Mouse (Mus musculus): ENCODE results near the gene Oip5.
"Not testable (repeated sequence)": the region's sequence is repeated elsewhere in the genome, so short reads cannot be mapped to it uniquely, and the experiment has no call there.

The Oip5 gene

GRCm38 (mm10) chr2:119618199-119618982 is at the start of gene Oip5, which contains the start of gene Nusap1:
Gene Oip5 (minus strand): TSS chr2:119618469.
Gene Nusap1 (plus strand): TSS chr2:119618298.
- in situ Hi-C loops (cut with MboI; ENCODE audit: low sequenced_read_pairs), result no loop called here

DNA sequence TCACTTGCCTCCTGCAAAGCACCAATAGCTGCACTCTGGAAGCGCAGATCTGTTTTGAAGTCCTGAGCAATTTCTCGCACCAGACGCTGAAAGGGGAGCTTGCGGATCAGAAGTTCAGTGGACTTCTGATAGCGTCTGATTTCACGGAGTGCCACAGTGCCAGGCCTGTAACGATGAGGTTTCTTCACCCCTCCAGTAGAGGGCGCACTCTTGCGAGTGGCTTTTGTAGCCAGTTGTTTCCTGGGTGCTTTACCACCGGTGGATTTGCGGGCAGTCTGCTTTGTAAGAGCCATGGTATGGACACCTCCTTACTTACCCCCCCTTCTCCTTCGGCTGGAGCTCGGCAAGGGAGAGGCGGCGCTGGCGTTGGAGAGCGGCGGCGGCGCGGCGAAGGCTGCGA is 47.5 kb upstream of the Oip5 start:
- in situ Hi-C loops (cut with MboI; ENCODE audit: low sequenced_read_pairs), result not testable (repeated sequence)

GRCm38 (mm10) chr2:119662220-119663182 is 44.2 kb upstream of the Oip5 start, which contains the start of gene Ndufaf1:
Gene Ndufaf1 (minus strand): TSS chr2:119662827.
- in situ Hi-C loops (cut with MboI; ENCODE audit: low sequenced_read_pairs), result no loop called here

GRCm38 (mm10) chr2:119644254-119644653 is 26.0 kb upstream of the Oip5 start:
- in situ Hi-C loops (cut with MboI; ENCODE audit: low sequenced_read_pairs), result no loop called here

- in situ Hi-C loops (cut with MboI; ENCODE audit: low sequenced_read_pairs), result no loop called here
Observed at GRCm38 (mm10) chr2:119641214-119641912, 23.1 kb upstream of the Oip5 start.

GRCm38 (mm10) chr2:119636781-119637180 is 18.5 kb upstream of the Oip5 start:
- in situ Hi-C loops (cut with MboI; ENCODE audit: low sequenced_read_pairs), result no loop called here

GRCm38 (mm10) chr2:119621302-119621701 is 3.0 kb upstream of the Oip5 start:
- in situ Hi-C loops (cut with MboI; ENCODE audit: low sequenced_read_pairs), result no loop called here

DNA sequence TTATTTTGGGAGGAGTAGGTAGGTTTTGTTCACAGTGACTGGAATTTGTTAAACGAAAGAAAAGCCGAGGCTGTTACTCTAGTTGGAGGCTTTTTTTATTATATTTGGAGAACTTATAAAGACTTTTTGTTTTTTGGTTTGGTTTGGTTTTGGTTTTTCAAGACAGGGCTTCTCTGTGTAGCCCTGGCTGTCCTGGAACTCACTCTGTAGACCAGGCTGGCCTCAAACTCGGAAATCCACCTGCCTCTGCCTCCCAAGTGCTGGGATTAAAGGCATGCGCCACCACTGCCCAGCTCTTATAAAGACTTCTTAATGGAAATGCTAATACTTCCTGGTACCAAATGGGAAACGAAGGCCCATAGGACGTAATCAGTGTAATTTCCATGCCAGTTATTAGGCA is 733 bp upstream of the Oip5 start:
- in situ Hi-C loops (cut with MboI; ENCODE audit: low sequenced_read_pairs), result not testable (repeated sequence)

DNA sequence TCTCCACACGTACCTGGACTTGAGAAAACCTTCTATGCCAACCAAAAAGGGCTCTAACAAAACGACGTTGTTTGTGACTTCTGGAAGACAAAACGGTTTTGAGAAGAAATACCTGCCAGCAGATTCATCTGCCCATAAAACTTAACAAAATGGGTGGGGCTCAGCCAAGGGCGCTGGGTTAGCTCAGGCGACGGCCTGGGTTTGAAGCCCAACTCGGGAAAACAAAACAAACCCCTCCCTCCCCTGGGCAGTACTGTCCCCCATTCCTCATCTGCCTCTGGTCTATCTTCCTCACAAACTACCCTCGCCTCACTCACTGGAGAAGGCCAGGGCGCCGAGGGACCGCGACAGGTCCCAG is 449 bp downstream of the Oip5 start:
- in situ Hi-C loops (cut with MboI; ENCODE audit: low sequenced_read_pairs), result no loop called here

DNA sequence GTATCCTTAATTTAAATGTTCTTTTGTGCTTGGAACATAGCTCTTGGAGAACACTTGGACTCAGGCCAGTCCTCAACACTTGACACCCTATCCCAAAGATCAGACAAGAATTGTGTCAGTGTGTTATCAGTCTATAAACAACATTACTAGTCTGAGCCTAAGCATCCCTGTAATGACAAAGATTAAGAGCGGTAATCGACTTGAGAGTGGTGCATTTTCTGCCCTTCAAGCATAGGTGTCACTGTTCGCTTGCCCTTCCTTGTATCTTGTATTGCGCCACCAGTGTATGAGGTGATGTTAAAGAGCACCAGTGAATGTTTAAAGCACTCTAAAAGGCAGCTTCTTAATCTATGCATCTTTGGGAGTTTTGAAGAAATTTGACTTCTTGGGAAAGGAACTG is 11.2 kb downstream of the Oip5 start:
- in situ Hi-C loops (cut with MboI; ENCODE audit: low sequenced_read_pairs), result no loop called here

GRCm38 (mm10) chr2:119605361-119605973 is 12.8 kb downstream of the Oip5 start:
- in situ Hi-C loops (cut with MboI; ENCODE audit: low sequenced_read_pairs), result no loop called here

- in situ Hi-C loops (cut with MboI; ENCODE audit: low sequenced_read_pairs), result no loop called here
Observed at GRCm38 (mm10) chr2:119603909-119604308, 14.4 kb downstream of the Oip5 start.

- in situ Hi-C loops (cut with MboI; ENCODE audit: low sequenced_read_pairs), result no loop called here
Observed at GRCm38 (mm10) chr2:119602488-119602887, 15.8 kb downstream of the Oip5 start.

DNA sequence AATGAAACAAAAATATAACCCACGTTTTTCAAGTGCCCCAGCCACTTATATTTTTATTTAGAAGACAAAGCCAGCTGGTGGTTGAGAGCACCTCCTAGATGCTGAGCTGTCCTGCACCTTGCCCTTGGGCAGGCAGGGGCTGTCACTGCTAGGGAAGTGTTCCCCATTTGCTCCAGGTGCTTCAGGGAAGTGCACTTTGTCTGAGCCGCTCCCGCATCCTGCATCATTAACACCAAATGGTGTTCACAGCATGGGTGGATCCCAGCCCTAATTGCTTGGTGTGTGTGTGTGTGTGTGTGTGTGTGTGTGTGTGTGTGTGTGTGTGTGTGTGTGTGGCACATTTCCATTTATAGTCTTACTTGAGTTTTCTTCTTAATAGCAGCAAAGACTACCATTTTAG is 16.7 kb downstream of the Oip5 start:
- in situ Hi-C loops (cut with MboI; ENCODE audit: low sequenced_read_pairs), result not testable (repeated sequence)

- in situ Hi-C loops (cut with MboI; ENCODE audit: low sequenced_read_pairs), result no loop called here
Observed at GRCm38 (mm10) chr2:119601027-119601426, 17.2 kb downstream of the Oip5 start.

- in situ Hi-C loops (cut with MboI; ENCODE audit: low sequenced_read_pairs), result no loop called here
Observed at GRCm38 (mm10) chr2:119596781-119597330, 21.4 kb downstream of the Oip5 start.

DNA sequence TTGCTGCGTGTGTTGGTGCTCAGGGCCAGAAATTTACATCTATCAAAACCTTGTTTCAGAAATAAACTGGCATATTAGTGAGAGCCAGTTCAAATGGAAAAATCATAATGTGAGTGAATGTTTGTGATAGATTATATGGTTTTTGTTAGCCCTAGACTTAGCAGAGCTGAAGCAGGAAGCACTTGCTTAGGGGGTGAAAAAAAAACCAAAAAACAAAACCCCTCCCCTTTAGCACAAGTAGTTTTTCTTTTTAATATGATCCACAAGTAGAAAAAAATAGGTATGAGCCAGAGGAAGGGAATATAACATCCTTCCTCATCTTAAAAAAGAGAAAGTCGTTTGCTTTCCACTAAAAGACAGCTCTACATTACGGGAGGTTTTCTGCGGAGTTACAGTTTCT is 23.0 kb downstream of the Oip5 start:
- in situ Hi-C loops (cut with MboI; ENCODE audit: low sequenced_read_pairs), result no loop called here

GRCm38 (mm10) chr2:119594113-119594981 is 23.9 kb downstream of the Oip5 start:
- in situ Hi-C loops (cut with MboI; ENCODE audit: low sequenced_read_pairs), result no loop called here

- in situ Hi-C loops (cut with MboI; ENCODE audit: low sequenced_read_pairs), result no loop called here
Observed at GRCm38 (mm10) chr2:119593765-119594112, 24.5 kb downstream of the Oip5 start.

DNA sequence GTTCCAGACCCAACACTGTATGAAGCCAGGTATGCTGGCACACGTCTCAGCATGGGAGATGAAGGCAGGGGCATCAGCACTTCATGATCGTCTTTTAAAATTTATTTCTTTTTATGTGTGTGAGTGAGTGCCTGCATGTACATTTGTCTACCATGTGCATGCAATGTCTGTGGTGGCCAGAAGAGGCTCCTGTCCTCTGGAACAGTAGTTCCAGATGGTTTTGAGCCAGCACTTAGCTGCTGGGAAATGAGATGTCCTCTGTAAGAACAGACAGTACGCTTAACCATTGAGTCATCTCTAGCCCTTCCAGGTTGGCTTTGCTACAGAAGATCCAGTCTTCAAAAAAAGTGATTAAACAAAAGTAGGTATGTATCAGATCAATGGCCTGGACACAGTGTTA is 27.0 kb downstream of the Oip5 start:
- in situ Hi-C loops (cut with MboI; ENCODE audit: low sequenced_read_pairs), result no loop called here

All from CH12F3 (cell line).